Mouse (Mus musculus) layer of hippocampus, adult 6 months (tissue): ENCODE measurements around the gene Pars2. TPM values are rescaled to one million over a fixed set of nuclear protein-coding genes. Genes with fewer than 3 reads are reported as not detected.

Source experiments
- long read RNA-seq, 2 experiments: library from polyadenylated mRNA; unstranded; transcript quantifications; one replicate each; pipeline ENCODE4 v2.0.0; 2019 to 2020
- polyA plus RNA-seq: library from polyadenylated mRNA; unstranded; fragments of <200 nt; fragmentation: Nextera tagmentation; gene quantifications from 2 replicates; pipeline ENCODE4 v1.2.3, GENCODE M21; 2021

The Pars2 gene
- polyA plus RNA-seq = 12.2 and 16.0 TPM in 2 replicates
- long read RNA-seq, experiment 1, transcript Pars2-201 (2 exons, 2,191 nt) = major isoform, 7 of 21 reads
- long read RNA-seq, experiment 1, partial matches to known transcripts = 0 of 21 reads
- long read RNA-seq, experiment 1, other reads (novel, unspliced or antisense) = 11 of 21 reads
- long read RNA-seq, experiment 2, transcript Pars2-201 (2 exons, 2,191 nt) = major isoform, 36 of 81 reads
- long read RNA-seq, experiment 2, transcript Pars2-203 (2 exons, 502 nt) = minor isoform, 24 of 81 reads
- long read RNA-seq, experiment 2, partial matches to known transcripts = 0 of 81 reads
- long read RNA-seq, experiment 2, other reads (novel, unspliced or antisense) = 15 of 81 reads

GRCm38 (mm10) chr4:106650833-106651527 lies at the start of gene Pars2:
Gene Pars2 (plus strand): TSS chr4:106651069.

GRCm38 (mm10) chr4:106617056-106617455 lies 33.8 kb upstream of the Pars2 start, which contains the start of gene Lexm:
Gene Lexm (minus strand): TSS chr4:106617241.

GRCm38 (mm10) chr4:106622030-106622493 lies 28.8 kb upstream of the Pars2 start, which contains the start of gene Ttc22:
Gene Ttc22 (plus strand): TSS chr4:106622432.

GRCm38 (mm10) chr4:106678442-106679118 lies 27.7 kb downstream of the Pars2 start, which contains the start of gene Ttc4:
Gene Ttc4 (minus strand): TSS chr4:106678944.

Other genes starting within 250 kb of the Pars2 start
- gene Pcsk9, start 186.7 kb upstream of the Pars2 start, polyA plus RNA-seq = 0.30 and 0.39 TPM in 2 replicates
- not detected in 2 replicates for gene Bsnd, start 158.8 kb upstream of the Pars2 start, polyA plus RNA-seq
- gene Dhcr24, start 90.0 kb upstream of the Pars2 start, polyA plus RNA-seq = 16.8 and 18.7 TPM in 2 replicates
- gene Lexm, start 33.8 kb upstream of the Pars2 start, polyA plus RNA-seq = 0.26 TPM in 1 of 2 replicates, not detected in the other
- gene Ttc22, start 28.6 kb upstream of the Pars2 start, polyA plus RNA-seq = 0.35 and 0.53 TPM in 2 replicates
- gene Ttc4, start 27.9 kb downstream of the Pars2 start, polyA plus RNA-seq = 32.0 and 32.8 TPM in 2 replicates
- gene Mroh7, start 79.9 kb downstream of the Pars2 start, polyA plus RNA-seq = 0.21 and 0.25 TPM in 2 replicates
- gene Fam151a, start 82.8 kb downstream of the Pars2 start, polyA plus RNA-seq = not detected in 2 replicates
- gene Acot11, start 153.9 kb downstream of the Pars2 start, polyA plus RNA-seq = 7.7 and 9.1 TPM in 2 replicates